Mouse (Mus musculus) kidney, postnatal 36 days (tissue): ENCODE results near the gene Mgll.

Experiments used
- DNase-seq, 2 experiments: peaks; one replicate each; pipeline ENCODE4 v3.0.0; 2021 to 2022; ENCODE audit warnings: mixed read lengths in 2 of 2

Gene Mgll

GRCm38 (mm10) chr6:88832663-88833062 lies 108.5 kb downstream of the Mgll start:
- DNase-seq: no peak

DNA sequence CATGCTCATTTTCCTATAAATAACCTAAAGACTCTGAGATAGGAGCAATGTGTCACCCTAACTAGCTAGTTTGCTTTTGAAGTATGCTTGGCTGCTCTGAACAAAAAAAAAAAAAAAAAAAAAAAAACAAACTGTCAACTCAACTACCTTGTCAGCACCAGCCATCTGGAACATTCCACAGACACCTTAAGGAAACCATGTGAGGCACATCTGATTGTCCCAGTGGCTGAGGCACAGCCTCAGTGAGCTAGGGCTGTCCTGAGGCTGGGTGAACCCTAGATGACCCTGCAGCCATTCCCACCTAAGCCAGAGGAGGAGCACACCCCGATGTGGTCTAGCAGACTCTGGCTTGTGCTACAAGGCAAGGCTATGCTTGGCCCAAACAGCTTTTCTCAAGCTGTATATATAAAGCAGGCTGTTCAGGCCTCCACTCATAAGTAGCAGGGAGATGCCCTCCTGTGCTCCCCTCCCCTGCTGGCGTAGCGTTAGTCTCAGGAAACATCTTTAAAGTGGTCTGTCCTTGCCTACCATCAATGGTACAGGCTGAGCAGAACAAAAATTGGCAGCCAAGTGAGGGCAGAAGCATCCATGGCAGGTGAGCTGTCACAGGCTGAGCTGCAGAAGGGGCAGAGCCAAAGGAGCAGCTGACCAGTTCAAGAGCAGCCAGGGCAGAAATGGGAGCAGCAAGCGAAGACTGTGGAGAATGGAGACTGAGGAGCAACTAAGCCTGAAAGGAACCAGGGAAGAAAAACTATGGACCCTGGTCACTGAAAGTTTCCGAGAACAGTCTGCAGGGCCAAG lies 109.3 kb downstream of the Mgll start:
- peak in 1 of 2 experiments; percentile 32 for DNase-seq

DNA sequence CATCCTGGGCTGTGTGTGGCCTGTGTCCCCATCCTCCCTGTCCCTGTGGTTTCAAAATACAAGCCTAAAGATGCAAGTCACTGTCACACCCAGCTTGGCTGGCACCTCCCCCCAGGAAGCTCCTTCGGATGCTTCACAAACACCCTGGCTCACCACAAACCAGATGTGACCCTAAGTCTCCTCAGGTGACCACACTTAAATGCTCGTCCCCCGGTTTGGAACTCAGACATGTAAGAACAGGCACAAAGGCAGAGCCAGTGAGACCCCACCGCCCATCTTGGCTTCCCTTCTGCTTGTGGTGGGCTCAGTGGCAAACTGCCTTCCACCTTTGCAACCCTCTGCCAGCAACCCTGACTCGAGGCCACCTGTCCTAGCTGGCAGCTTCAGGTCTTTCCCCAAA lies 110.8 kb downstream of the Mgll start:
- DNase-seq: no peak

- DNase-seq: no peak
These were observed 112.1 kb downstream of the Mgll start for GRCm38 (mm10) chr6:88836178-88836819.

DNA sequence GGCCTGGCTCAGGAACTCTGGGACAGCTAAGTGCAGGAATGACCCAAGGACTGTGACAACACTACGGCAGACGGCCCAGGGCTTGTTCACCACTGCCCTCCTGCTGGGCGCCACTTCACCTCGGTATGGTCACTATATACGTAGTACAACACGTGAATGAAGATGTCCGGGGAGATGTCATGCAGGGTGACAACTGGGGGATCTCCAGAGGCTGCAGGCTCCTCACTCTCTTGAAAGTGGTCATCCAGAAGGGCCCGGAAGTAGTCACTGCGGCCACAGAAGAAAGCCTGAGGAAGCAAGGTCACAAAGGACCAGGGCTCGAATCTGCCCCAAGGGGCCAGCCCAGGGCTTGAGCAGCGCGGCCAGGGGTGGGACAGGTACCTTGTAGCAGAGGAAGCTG lies 113.8 kb downstream of the Mgll start:
- no peak for DNase-seq

GRCm38 (mm10) chr6:88838613-88839012 lies 114.4 kb downstream of the Mgll start:
- DNase-seq: no peak

DNA sequence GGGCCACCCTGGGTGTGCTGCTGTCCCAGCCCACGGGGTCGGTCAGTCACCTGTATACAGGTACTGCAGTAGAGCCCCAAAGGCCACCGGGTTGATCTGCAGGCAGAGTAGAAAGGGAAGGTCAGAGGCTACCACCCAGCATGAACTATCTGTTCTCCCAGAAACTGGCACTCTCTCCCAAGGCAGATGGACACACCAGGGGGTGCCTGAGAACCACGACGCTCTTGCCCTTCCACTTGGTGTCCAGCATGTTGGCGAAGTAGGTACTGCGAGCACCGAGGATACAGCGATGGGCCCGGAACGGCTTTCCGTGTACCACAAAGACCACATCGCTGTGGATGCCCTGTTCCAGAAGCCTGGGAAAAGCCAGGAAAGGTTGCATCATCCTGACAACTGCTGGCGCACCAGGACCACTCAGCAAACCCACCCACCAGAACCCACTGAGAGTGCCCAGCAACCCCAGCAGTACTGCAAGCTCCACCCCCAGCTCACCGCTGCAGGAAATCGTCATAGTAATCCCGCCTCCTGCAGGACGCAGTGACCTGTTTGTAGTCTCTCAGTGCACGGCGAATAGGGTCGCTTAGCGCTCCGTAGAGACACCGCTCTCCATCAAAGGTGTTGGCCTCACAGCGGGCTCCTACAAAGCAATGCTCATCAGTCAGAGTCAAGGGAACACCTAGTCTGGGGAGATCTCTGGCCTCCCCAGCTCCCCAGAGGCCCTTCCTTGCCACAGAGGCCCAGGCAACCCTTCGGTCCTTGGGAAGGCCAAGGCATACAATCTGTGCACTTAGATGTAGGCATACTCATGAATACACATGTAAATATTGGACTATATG lies 115.1 kb downstream of the Mgll start:
- DNase-seq: no peak

- no peak for DNase-seq
These were observed 116.0 kb downstream of the Mgll start for GRCm38 (mm10) chr6:88840211-88840610.

GRCm38 (mm10) chr6:88840791-88841513 lies 116.7 kb downstream of the Mgll start:
- DNase-seq: no peak

GRCm38 (mm10) chr6:88841514-88841780 lies 117.2 kb downstream of the Mgll start:
- DNase-seq: no peak

DNA sequence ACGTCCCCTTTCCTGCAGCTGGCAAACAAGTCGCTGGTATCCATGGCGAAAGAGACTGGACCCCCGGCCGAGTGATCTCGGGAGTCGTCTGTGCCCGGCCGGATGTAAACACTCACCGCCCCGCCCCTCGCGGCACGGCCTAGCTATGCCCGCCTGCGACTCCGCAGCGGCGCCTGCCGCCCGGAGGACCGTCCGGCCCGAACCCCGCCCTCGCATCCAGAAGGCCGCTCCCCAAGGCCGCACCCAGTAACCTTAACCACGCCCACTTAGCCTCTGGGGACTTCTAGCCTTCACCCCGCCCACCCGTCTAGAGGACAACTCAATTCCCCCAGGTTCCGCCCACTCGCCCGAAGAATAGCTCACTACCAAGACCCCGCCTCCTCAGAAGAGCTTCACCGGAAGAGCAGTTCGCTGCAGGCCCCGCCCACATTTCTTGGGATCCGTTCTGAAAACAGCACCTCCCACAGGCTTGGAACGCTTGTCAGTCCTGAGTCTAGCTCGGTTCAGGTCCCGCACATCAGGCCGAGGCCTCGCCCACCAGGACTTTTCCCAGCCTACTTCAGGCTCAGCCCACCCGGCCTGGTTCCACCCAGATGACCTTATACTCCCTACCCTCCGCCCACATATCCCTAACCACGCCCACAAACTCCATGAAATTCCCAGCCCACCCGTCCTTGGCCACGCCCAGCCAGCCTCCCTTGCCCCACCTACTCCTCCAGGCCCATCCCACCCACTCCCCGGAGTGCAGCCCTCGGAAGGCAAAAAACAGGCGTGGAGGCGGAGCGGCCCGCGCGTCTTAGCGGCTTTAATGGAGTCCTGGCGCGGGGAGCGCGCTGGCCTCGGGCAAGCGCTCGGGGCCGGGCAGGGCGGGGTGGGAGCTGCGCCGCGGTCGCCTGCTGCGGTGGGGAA lies 117.8 kb downstream of the Mgll start, which contains the start of gene Abtb1:
Gene Abtb1, minus strand, starts transcription at position 204 of the 909 bp plus-strand sequence.
- peak; percentile 99 to 100 for DNase-seq

GRCm38 (mm10) chr6:88842731-88843151 lies 118.5 kb downstream of the Mgll start:
- peak in 1 of 2 experiments; percentile 25 for DNase-seq

DNA sequence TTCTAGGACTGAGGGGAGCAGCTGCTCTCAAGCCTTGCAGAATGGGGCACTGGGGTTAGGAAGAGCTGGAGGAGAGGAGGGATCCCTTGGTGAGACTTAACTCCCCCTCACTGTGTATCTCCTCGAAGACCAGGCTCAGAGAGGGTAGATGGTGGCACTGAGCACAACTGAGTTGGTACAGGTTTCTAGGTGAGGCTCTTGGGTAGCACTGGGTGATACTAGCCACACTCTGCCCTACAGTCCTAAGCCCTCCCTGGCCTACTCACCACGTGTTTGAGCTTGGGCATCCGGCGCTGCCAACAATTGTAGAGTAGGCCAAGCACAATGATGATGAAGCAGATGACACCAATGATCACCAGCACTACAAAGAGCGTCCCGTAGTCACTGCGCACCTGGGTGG lies 119.0 kb downstream of the Mgll start:
- DNase-seq: no peak

DNA sequence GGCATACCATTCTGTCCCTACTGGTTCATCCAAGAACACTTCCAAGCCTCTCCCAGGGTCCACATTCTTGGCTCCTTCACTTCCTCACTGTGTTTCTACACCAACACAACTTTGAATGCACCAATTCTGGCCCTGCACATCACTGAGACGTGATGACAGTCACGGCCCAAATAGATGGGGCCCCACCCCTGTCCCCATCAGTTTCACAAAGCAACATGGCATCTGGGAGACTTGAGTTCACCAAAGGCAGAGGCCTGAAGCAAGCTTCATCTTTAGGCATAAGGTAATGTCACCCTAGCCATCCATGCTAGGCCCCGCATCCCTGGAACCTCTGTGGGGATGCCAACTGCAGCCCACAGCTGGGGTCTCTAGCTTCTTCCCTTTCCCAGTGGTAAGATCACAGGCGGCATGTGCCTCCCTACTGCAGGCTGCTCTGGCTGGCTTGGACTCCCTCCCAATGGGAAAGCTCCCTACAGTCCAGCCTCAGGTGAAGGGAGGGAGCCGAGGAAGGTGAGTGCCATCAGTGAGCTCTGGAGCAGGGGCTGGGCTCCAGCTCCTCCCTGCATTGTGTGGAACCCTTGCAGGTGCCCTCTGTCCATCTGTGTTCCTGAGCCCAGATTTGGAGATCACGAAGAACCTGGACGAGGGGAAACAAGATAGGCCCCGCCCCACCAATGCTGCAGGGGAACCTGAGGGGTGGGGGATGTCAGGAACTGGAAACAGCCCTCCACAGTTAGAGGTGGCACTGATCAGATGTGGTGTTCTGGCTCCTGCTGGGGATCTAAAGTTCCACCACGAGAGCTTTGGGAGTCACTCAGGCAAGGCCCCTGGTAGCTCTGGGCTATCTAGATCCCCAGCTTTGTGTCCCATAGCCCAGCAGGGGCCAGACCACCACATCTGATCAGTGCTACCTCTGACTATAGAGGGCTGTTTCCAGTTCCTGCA lies 119.8 kb downstream of the Mgll start:
- no peak for DNase-seq

DNA sequence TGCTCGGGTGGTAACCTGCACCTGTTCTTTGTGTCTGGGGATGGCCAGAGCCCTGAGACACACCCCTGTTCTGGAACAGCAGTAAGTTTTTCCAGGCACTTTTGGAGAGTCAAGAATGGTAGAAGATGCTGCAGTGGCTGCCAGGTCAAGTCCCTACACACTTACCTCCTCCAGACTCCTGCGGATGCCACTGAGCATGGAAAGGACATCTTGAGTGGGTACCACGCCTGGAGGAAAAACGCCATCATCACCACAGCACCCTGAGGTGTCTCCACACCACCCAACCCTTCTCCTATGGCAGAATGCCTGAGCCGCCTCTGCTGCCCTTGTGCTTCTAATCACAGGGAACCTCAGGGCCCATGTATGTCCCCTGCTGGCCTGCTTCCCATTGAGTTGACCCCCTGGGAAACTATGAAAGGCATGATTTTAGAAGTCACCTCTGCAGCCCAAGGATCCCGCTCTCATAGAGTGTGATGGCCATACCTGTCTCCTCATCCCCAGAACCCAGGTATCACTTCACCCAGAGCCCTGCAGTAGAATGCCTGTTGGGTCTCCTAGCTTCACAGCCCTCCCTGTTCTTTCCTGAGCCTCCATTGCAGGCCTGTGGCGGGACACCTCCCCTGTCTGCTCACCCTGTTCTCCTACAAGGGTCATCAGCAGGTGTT lies 120.8 kb downstream of the Mgll start:
- DNase-seq: no peak

DNA sequence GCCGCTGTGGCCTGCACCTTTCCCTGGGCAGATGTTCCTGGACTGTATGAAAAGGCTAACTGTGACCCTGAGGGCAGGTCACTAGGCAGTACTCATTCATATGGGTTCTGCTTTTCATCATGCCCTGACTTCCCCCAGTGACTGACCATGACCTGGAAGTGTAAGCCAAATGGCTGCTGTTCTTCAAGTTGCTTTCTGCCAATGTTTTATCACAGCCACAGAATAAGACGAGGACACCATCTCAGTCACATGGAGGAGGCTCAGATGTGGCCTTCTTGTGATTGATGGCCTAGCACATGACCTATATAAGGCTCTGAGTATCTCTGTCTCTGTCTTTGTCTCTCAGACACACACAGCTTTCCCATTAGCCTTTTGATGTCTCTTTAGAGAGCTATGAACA lies 123.4 kb downstream of the Mgll start:
- no peak for DNase-seq

DNA sequence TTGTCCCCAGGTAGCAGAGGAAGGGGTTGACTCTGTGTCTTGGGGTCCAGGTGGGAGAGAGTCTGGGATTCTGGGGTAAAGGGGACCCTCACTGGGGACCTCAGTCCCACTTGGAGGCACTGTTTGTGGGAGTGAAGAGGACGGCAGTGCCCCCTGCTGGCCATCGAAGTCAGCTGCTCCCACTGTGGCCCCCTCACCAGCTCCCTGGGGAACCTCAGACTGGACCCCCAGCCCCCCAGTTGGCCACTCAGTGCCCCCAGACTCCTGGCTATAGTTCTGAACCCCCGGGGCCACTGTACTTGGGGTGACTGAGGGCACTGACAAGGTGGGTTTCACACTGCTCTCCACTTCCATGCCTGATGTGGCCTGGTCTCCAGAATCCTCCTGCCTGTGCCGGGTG lies 125.1 kb downstream of the Mgll start:
- peak in 1 of 2 experiments; percentile 68 for DNase-seq

DNA sequence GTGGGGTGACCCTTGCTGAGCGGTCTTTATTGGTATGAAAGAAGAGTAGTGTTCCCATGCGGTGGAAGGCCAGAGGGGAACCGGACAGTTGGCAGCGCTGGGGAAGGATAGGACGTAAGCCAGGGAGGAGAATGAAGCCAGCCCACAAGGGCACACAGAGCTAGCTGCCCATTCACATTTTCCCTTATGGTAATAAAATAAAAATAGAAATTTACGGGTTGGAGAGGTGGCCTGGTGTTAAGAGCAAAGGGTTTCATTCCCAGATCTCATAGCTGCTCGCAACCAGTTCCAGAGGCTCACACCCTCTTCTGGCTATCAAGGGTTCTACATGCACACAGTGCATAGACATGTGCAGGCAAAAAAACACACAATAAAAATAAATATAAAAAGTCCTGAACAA lies 125.8 kb downstream of the Mgll start:
- DNase-seq: no peak

DNA sequence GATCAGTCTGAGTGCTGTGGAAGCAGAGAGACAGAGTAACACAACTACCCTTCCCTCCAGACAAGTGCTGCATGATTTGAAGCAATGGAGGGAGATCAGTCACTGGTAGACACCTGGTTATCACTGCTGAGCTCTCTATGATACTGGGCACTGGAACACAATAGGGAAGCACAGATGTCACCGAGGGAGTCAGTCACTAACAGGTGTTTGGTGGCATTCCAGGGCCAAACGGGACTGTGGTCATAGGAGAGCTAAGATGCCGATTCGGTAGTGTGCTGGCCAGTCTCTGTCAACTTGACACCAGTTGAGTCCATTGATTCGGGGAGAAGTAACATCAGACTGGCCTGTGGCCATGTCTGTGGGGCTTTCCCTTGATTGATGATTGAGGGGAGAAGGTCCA lies 130.3 kb downstream of the Mgll start:
- DNase-seq: no peak

- peak; percentile 72 to 82 for DNase-seq
These were observed 131.4 kb downstream of the Mgll start for GRCm38 (mm10) chr6:88855636-88856035.
